Mouse (Mus musculus): ENCODE results near the gene Flywch1.

The Flywch1 gene

DNA sequence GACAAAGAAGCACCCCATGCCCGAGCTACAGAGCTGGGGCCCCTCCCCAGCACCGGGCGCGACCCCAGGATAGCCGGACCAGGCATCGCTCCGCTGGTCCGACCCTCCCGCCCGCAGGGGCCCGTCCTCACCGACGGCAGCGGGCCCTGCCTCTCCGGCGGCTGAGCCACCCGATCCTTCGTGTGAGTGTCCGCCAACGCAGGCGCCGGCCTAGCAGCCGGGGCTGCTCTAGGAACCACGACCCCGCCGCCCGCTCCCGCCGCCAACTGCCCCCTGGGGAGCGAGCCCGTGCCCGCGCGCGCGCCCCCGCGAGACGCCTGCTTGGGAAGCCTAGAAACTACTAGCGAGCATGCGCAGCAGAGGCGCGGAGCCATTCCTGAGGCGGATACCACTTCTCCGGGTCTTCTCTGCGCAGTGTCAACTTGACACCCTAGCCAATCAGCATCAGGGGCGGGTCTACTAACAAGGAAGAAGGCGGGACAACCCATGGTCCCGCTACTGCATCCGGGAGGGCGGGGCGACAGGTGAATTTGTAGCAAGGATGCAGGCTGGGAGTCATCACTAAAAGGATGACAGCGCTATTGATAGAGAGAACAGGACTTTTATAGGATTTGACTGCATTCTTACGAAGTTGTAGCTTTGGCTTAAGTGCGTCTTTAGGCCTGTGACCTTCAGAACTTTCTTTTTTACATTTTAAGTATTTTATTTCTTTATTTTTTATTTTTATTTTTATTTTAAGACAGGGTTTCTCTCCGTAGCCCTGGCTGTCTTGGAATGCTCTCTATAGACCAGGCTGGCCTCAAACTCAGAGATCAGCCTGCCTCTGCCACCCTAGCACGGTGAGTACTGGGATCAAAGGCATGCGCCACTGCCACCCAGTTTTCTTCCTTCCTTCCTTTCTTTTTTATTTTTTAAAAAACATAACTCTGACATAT, at the start of gene Flywch1:
Flywch1 (minus strand) TSS at position 319 of the 935 bp plus-strand sequence.
- DNase-seq (ENCODE audit: low spot score): peak; percentile 99

DNA sequence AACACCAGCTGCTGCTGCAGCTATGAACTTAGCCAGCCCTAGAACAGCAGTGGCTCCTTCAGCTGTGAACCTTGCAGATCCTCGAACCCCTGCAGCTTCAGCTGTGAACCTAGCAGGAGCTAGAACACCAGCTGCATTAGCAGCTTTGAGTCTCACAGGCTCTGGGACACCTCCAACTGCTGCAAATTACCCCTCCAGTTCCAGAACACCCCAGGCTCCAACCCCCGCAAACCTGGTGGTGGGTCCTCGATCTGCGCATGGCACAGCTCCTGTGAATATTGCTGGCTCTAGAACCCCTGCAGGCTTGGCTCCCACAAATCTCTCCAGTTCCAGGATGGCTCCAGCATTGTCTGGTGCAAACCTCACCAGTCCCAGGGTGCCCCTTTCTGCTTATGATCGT, 49.3 kb upstream of the Flywch1 start:
- DNase-seq (ENCODE audit: low spot score): no peak

DNA sequence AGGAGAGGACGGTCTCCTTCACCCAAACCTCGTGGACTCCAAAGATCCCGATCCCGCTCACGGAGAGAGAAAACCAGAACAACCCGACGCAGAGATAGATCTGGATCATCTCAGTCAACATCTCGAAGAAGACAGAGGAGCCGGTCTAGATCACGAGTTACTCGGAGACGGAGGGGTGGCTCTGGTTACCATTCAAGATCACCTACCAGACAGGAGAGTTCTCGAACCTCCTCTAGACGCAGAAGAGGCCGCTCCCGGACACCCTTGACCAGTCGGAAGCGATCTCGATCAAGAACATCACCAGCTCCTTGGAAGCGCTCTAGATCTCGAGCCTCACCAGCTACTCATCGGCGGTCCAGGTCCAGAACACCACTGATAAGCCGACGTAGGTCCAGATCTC, 47.8 kb upstream of the Flywch1 start:
- no peak for DNase-seq (ENCODE audit: low spot score)

DNA sequence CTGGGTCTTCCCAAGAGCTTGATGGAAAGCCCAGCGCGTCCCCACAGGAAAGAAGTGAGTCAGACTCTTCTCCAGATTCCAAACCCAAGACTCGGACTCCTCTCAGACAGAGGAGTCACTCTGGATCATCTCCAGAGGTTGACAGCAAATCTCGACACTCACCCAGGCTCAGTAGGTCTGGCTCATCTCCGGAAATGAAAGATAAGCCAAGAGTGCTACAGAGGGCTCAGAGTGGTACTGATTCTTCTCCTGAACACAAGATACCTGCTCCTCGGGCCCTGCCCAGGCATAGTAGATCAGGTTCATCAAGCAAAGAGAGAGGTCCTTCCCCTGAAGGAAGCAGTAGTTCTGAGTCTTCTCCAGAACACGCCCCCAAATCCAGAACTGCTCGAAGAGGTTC, 47.2 kb upstream of the Flywch1 start:
- DNase-seq (ENCODE audit: low spot score): no peak

DNA sequence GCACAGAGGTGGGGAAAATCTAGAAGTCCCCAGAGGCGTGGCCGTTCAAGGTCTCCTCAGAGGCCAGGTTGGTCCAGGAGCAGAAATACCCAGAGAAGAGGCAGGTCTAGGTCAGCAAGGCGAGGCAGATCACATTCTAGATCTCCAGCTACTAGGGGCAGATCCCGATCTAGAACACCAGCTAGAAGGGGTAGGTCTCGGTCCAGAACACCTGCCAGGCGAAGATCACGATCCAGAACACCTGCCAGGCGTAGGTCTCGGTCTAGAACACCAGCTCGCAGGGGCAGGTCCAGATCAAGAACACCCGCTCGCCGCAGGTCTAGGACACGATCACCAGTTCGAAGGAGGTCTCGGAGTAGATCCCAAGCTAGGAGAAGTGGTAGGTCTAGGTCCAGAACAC, 44.2 kb upstream of the Flywch1 start:
- no peak for DNase-seq (ENCODE audit: low spot score)

DNA sequence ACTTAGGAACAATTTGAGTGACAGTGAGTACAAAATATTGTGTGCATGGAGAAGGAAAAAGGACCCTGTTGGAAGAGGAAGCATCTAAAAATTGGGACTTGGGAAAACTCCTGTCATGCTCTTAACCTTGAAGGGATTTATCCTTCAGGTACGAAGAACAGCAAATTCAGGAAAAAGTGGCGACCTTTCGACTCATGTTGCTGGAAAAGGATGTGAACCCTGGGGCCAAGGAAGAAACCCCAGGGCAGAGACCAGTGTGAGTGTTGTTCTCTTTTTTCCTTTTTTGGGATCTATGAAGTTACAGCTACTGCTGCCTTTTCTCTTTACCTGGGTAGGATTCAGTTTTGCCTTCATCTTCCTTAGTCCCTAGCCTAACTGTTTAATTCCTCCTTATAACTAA, 36.5 kb upstream of the Flywch1 start:
- no peak for DNase-seq (ENCODE audit: low spot score)

DNA sequence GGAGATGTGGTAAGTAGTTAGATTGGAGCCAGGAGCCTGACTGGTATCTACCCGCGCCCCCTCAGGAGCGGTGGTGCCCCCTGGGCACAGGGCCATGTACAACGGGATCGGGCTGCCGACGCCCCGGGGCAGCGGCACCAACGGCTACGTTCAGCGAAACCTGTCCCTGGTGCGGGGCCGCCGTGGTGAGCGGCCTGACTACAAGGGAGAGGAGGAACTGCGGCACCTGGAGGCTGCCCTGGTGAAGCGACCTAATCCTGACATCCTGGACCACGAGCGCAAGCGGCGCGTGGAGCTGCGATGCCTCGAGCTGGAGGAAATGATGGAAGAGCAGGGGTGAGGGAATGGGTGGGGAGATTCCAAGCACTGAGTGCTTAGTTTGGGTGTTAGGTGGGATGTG, 35.5 kb upstream of the Flywch1 start:
- no peak for DNase-seq (ENCODE audit: low spot score)

DNA sequence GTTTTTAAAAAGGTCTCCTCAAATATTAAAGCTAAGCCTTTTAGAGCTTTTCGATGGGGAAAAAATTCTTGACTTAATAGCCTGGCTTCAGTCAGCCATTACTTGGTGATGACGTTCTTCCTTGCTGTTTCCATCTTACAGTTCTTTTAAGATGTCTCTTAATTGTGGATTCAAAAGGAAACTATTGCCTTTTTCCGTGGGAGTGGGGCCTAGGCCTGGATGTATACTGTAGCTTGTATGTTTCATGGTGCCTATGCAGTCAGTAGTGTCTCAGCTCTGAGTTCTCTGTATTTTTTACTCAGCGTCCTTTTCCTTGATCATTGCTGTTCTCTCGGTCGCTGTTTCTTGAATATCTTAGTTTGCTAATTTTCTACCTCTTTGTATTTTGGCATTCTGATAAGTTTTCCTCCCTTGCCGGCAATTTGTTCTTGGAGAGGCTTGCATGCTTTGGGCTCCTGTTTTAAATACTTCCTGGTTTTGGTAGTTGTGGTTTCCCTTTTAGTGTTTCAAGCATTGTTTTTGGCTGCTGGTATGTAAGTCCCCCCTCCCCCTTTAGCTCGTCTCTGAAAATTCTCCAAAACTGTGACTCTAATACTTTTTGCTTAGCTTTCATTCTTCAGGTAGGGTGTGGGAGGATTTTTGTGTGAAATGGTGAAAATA, 33.2 kb upstream of the Flywch1 start:
- no peak for DNase-seq (ENCODE audit: low spot score)

DNA sequence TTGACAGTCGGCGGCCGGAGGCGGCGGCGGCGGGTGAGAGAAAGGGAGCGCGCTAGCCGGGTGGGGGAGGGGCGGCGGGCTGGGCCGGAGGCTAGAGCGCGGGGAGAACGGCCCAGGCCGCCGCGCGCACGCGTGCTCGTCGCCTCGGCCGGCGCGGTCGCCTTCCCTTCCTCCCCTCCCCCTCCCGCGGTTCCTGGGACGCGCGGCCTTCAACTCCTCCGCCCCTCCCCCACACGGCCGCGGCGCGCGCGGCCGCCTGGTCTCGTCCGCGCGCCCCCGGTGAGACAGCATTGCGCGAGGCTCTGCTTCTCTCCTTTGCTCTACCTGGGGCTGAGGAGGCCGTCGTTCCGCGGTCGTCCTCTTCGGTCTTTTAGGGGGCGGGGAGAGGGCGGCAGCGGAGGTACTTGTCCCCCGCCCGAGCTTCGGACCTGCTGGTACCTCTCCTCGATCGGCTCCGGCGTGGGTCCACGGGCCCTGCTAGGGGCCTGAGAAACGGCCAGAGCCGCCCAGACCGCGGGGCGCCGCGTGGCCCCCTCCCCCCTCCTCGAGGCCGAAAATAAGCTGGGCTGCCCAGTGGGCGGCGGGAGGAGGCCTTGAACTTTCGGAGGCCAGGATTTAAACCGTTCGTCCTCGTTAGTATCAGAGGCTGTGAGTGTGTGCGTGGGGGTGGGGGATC, 32.1 kb upstream of the Flywch1 start:
- DNase-seq (ENCODE audit: low spot score): no peak

DNA sequence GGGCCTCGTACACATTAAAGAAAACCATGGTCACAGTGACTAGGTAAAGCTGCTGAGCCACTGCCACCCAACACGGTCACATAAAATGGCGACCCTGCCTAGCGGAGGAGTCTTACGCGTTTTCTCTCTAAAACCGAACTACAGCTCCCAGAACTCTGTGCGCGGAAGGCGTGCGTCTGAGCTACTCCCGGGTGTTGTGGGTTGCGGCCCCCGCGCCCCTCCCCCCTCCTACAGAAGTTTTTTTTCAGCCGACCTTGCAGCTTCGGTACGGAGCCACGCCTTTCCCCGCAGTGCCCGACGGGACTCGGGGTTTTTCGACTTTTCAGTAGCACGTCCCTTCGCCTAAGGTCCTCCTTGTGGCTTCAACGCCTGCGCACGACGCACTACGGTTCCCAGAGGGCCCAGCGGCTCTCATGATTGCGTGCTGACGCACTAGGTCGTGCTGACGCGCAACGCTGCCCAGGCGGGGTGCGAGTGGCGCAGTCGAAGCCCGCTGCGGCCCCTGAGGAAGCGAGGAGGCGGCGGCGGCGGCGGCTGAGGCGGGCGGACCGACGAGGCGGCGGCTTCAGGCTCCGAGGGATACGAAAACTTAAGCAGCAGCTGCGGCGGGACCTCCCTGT, 31.5 kb upstream of the Flywch1 start:
- peak; percentile 92 for DNase-seq (ENCODE audit: low spot score)

DNA sequence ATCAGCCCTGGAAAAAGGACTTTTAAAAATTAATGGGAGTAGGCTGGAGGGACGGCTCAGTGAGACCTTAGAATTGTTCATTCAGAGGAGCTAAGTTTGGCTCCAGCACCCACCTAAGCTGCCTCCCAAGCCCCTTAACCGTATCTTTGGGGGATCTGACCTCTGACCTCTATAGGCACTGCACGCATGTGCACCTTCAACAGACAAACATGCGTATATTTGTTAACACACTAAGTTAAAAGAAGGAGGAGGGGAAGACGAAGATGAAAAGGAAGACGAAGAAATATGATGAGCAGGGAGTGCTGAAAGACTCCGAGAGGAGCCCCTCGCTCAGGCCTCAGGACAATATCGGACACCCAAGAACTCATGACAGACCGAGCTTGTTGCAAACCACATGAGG, 30.2 kb upstream of the Flywch1 start:
- no peak for DNase-seq (ENCODE audit: low spot score)

DNA sequence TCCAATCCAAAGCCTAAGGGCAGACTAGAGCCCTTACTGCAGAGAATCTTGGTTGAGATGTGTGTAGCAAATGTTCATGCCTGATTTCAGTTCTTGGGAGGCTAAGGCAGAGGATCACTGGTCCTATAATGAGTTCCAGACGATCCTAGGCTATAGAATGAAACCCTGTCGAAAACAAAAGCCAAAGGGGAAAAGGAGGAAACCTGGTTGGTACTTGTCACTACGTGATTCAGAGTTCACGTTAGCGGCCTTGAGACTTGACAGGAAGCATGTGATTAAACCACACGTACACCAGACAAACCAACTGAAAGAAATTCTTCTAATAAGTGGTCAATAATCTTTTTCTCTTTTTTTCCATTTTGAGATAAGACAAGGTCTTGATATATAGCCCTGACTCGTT, 25.9 kb upstream of the Flywch1 start:
- DNase-seq (ENCODE audit: low spot score): no peak

DNA sequence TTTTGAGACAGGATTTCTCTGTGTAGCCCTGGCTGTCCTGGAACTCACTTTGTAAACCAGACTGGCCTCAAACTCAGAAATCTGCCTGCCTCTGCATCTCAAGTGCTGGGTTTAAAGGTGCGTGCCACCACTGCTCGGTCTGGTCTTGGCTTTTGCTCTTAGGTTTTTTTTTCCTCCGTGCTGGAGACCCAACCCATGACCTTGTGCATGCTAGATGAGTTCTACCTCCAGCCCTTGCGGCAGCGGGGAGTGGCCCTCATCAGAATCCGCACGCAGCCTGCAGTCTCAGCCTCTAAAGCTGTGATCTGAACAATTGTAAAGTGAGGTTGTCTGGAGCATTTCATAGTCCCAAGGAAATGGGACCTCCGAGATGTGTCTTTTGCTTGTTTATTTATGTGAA, 23.9 kb upstream of the Flywch1 start:
- no peak for DNase-seq (ENCODE audit: low spot score)

DNA sequence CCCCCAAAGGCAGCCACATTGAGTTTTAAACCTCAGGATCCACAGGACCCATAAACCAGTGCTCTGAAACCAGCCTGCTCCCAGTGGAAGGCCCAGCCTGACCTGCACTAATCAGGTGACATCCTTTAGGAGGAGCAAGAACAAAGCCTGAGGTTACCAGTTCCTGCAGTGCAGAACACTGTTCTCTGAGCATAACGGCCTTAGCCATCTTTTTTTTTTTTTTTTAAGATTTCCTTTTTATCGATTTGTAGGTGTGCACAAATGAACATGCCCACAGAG, 19.6 kb upstream of the Flywch1 start:
- no peak for DNase-seq (ENCODE audit: low spot score)

DNA sequence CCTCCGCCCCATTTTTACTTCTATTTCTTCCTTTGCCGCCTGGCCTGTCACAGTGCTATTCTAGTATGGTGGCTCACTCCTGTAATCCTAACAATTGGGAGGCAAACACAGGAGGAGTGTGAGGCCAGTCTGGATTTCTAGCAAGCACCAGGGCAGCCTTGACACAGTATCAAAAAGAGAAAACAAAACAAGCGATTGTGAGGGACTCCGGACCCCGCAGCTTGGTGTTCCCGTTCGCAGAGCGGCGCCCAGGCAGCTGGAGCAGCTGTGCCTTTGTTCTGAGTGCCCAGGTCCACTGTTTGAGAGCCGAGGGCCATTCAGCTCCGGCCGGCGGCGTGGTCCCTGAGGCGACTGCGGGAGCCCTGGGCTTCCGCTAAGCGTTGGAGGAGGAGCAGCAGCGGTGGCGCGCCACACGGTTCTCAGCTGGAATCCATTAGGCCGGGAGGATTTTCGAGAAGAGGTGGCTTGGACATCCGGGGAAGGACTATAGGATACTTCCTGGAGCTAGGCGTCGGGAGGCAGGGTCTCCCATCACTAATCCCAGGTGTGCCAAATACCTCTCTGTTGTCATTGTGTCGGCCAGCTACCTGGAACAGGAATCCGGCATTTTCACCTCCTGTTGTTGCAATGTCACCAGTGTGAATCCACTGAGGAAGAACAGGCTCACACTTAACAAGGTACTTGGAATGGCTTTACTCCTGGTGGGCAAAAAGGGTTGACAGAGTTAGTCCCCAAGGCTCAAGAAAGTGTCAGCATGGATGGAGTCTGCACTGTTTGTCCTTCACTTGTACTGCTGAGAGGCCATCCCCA, 19.1 kb upstream of the Flywch1 start, which contains the start of gene Srrm2:
Srrm2 (plus strand) TSS at position 264 of the 810 bp plus-strand sequence.
- no peak for DNase-seq (ENCODE audit: low spot score)

DNA sequence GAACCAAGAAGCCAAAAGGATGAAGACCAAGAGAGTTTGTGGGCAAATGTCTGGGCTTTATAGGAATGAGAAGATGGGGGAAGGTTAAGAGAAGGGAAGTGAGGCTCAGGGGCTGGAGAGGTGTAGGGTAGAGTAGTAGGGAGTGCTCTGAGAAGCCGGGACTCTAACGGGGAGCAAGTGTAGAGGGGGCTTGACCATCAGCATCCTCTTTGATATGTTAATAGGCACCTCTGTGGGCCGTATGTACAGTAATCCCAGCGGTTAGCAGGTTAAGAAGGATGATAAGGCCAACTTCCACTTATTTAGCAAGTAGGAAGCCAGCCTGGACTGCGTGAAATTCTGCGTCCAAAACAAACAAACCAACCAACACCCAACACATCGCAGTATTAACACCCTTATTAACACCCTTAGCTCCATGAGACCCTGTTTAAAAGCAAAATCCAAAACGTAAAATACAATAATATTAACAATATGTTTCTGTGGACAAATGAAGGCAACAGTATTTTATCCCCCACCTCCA, 18.4 kb upstream of the Flywch1 start:
- DNase-seq (ENCODE audit: low spot score): no peak

DNA sequence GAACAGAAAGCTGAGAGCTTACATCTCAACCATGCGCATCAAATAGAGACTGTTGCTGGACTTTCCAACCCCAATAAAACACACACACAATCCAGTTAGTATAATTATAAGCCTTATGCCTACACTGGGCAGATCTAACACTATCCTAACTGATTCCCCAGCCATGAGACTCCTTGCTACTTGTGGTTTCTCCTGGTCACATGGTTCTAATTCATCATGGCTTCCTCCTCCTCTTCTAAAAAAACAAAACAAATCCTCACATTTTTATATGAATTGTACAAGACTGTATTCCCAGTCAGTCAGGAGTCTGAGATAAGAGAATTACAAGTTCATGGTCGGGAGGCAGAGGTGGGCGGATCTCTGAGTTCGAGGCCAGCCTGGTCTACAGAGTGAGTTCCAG, 17.6 kb upstream of the Flywch1 start:
- DNase-seq (ENCODE audit: low spot score): no peak

DNA sequence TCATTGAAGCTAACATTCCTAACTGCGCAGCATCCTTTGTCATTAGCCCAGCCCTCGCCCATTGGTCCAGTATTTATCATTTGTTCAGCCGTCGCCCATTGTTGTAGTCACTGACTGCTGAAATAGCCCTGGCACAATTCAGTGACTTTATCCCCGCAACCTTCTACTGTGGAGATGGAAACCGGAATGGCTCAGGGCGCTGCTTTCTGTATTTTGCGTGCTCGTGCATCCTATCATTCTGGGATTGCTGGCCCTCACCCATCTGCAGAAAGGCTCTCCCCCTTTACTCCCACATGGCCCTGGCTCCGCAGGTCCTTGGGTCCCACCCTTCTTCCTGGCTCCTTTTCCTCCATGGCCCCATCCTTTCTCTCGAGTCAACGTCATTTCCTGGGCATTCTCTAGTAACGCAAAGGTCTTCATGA, 15.1 kb upstream of the Flywch1 start:
- no peak for DNase-seq (ENCODE audit: low spot score)

DNA sequence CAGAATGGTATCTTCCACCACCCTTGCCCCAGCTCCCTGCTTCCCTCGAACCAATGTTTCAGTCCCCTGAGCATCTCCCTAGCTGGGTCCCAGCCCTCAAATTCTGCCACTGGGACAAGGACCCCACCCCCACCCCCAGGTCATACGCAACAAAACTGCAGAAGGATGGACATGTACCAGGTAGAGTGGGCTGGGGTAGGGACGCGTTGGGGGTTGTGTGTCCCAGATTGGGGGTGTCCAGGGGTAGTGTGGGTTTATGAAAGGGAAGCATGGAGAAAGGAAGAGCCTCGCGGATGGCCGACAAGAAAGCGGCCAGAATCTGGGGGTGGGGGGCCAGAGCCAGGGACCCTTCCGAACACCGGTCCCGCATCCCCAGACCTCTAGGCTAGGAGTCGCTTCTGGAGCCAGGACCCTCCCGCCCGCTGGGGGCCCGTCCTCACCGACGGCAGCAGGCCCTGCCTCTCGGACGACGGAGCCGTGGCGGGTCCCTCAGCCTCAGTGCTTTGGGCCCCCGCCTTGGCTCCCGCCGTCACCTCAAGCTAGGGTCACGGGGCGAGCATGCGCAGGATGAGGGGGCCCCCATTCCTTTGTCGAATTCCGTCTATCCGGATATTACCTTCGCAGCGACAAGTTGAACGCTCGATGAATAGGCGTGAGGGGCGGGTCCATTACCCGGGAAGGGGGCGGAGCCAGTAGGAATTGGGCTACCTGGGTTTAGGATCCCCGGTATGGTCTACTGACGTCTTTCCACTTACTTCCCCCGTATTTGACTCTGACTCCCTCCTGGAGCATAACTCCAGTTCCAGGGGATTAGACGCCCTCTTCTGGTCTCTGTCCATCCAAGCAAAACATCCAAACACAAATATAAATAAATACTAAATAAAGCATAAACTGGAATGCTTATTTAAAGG, 14.4 kb upstream of the Flywch1 start, which contains the start of gene Flywch2:
Flywch2 (minus strand) TSS at position 521 of the 911 bp plus-strand sequence.
- peak; percentile 76 for DNase-seq (ENCODE audit: low spot score)

DNA sequence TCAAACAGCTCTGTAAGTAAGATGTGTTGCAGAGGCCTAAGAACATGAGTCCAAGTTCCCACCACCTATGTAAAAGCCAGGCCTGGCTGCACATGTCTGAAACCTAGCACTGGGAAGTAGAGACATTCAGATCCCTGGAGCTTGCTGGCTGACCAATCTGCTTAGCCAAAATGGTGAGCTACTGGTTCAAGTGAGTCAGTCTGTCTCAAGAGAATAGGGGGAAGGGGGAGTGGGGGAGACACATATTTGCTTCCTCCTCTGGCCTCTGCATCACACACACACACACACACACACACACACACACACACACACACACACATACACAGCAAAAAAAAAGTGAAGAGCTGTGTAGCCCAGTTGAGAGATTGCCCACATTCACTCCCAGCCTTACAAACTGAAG, 11.9 kb upstream of the Flywch1 start:
- DNase-seq (ENCODE audit: low spot score): no peak
